Mouse (Mus musculus): ENCODE data around the gene Zfpm1.

DNA sequence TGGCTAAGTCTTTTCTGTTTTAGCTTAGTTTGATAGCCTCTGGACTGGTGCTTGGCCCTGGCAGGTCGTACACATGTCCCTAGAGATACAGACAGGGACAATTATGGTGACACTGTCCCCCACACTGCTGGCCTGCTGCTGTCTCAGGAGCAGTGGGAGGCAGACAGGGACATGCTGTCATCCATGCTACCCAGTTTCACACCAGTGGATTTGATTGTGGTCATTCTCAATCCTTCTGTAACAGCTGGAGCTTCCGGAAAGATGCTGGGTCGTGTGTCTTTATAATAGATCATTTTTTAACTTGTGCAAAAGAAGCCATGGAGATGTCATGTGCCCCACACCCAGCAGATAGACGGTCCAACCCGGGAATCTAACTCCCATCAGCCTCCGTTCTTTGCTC lies 36.8 kb upstream of the Zfpm1 start:
- no peak for TF ChIP-seq POLR2A (IDR thresholded peaks at IDR 0.05; ENCODE audit: borderline replicate concordance, low read depth, low read length)
- no peak for TF ChIP-seq CTCF (IDR thresholded peaks at IDR 0.05; ENCODE audit: low read depth, low read length)

Measured in bone marrow macrophage, adult 2 months (primary cell).